Mouse (Mus musculus) brain, embryonic 14.5 days (tissue): ENCODE results near the gene Zbtb20.

ENCODE experiments used
- CTCF ChIP-seq: fragments of 200-500 bp; IDR thresholded peaks from 2 replicates; pipeline ENCODE4 v1.5.1; 2012; ENCODE audit warnings: inconsistent platforms, mild to moderate bottlenecking, moderate library complexity, borderline replicate concordance; ENCODE audit not compliant: insufficient read depth, insufficient read length; ENCODE audit errors: extremely low read depth
- POLR2A ChIP-seq: fragments of 200-500 bp; IDR thresholded peaks from 2 replicates; pipeline ENCODE4 v1.6.1; 2012; ENCODE audit warnings: mild to moderate bottlenecking, inconsistent platforms, borderline replicate concordance; ENCODE audit not compliant: poor library complexity, insufficient read depth, insufficient read length, severe bottlenecking; ENCODE audit errors: extremely low read depth

GRCm38 (mm10) chr16:43561330-43561729 is 685.6 kb downstream of the Zbtb20 start:
- no peak for TF ChIP-seq CTCF
- no peak for TF ChIP-seq POLR2A
